8 mouse cellular contexts compared by ENCODE assay signal in the genomic region with DNA sequence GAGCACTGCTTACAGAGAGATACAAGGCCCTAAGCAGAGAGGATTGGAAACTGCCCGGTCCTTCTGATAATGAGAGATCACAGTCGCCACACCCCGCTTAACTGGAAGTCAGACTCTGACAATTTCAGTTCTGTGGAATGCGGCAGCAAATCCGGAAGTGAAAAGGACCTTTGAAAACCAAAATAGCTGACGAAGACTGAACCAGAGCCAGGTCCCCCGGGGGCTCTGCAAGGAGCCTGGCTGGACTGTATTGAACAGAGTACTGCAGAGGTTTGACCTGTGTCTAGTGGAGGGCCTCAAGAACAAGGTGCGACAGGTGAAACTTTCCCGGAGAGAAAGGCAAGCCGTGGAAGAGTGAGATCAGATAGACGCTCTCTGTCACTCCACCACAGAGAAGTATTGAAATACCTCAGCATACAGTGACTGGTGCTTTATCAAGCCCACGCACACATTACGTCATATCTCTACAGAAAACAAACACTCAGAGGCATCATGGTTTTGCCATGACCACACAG. TPM values are rescaled to one million over a fixed set of nuclear protein-coding genes. Genes with fewer than 3 reads are reported as not detected.
A peak's percentile ranks its signal among the peaks of the same experiment; 100 is the strongest.
DNase-seq lines count a peak whose midpoint lies in the region; ATAC-seq and TF ChIP-seq lines count a peak whose summit lies in the region.

No protein-coding gene starts in this region.

- no peaks in the 10 kb centered on the region for H3K27me3 ChIP-seq in heart, postnatal 0 days (ENCODE audit: control insufficient read depth, insufficient read depth, low read length)
- 0 out of 2 replicates have a peak, but pooled peaks cover 3% of the 10 kb centered on the region for H3K27me3 ChIP-seq in liver, embryonic 13.5 days
- H3K27me3 ChIP-seq in stomach, postnatal 0 days (ENCODE audit: control insufficient read depth, insufficient read depth, low read length) = no peaks in the 10 kb centered on the region
- no peaks in the 10 kb centered on the region for H3K27me3 ChIP-seq in forebrain, embryonic 13.5 days

- no peaks in the 10 kb centered on the region for H3K36me3 ChIP-seq in heart, postnatal 0 days (replicated peaks; ENCODE audit: control insufficient read depth, insufficient read depth, low read length)
- no peaks in the 10 kb centered on the region for H3K36me3 ChIP-seq in liver, embryonic 13.5 days
- H3K36me3 ChIP-seq in stomach, postnatal 0 days (ENCODE audit: control insufficient read depth, insufficient read depth, low read length) = no peaks in the 10 kb centered on the region
- H3K36me3 ChIP-seq in forebrain, embryonic 13.5 days (ENCODE audit: poor library complexity, severe bottlenecking) = no peaks in the 10 kb centered on the region

- no peak for TF ChIP-seq POLR2A in lung, adult 2 months (IDR thresholded peaks at IDR 0.05; ENCODE audit: borderline replicate concordance, extremely low read depth, low read depth, low read length)

- H3K27ac ChIP-seq in heart, postnatal 0 days (ENCODE audit: low read depth) = no peak overlapping the region
- H3K27ac ChIP-seq in liver, embryonic 13.5 days = no peak overlapping the region
- H3K27ac ChIP-seq in stomach, postnatal 0 days (replicated peaks) = 0 out of 2 replicates have a peak overlapping the region, but pooled peaks have one; percentile 65
- no peak overlapping the region for H3K27ac ChIP-seq in forebrain, embryonic 13.5 days

- no peak overlapping the region for H3K4me3 ChIP-seq in lung, adult 2 months (replicated peaks; ENCODE audit: extremely low read depth, low read depth, low read length)
- no peak overlapping the region for H3K4me3 ChIP-seq in heart, postnatal 0 days (ENCODE audit: low read depth, low read length)
- no peak overlapping the region for H3K4me3 ChIP-seq in liver, embryonic 13.5 days (replicated peaks)
- no peak overlapping the region for H3K4me3 ChIP-seq in stomach, postnatal 0 days (ENCODE audit: low read depth, low read length)
- H3K4me3 ChIP-seq in forebrain, embryonic 13.5 days = no peak overlapping the region

- H3K9ac ChIP-seq in heart, postnatal 0 days (replicated peaks; ENCODE audit: low read depth, low read length) = no peak overlapping the region
- 0 out of 2 replicates have a peak overlapping the region, but pooled peaks have one; percentile 13 for H3K9ac ChIP-seq in liver, embryonic 13.5 days
- H3K9ac ChIP-seq in stomach, postnatal 0 days (ENCODE audit: low read length) = 0 out of 2 replicates have a peak overlapping the region, but pooled peaks have one; percentile 41
- no peak overlapping the region for H3K9ac ChIP-seq in forebrain, embryonic 13.5 days

- H3K4me2 ChIP-seq in heart, postnatal 0 days (ENCODE audit: low read depth, low read length) = peak overlapping the region; percentile 42
- H3K4me2 ChIP-seq in liver, embryonic 13.5 days = no peak overlapping the region
- peak overlapping the region; percentile 27; the same call in 1 of the 2 replicates for H3K4me2 ChIP-seq in stomach, postnatal 0 days (replicated peaks; ENCODE audit: low read depth)
- H3K4me2 ChIP-seq in forebrain, embryonic 13.5 days = no peak overlapping the region

- H3K9me3 ChIP-seq in heart, postnatal 0 days (replicated peaks; ENCODE audit: control insufficient read depth, low read length) = no peaks in the 10 kb centered on the region
- no peaks in the 10 kb centered on the region for H3K9me3 ChIP-seq in liver, embryonic 13.5 days (replicated peaks)
- no peaks in the 10 kb centered on the region for H3K9me3 ChIP-seq in stomach, postnatal 0 days (ENCODE audit: control insufficient read depth, low read length)
- H3K9me3 ChIP-seq in forebrain, embryonic 13.5 days (replicated peaks) = no peaks in the 10 kb centered on the region

- peak; percentile 33 for DNase-seq in lung, adult 2 months
- no peak for DNase-seq in lung, postnatal 25 days (ENCODE audit: low spot score)
- DNase-seq in heart, postnatal 0 days (ENCODE audit: low spot score) = no peak
- DNase-seq in liver, embryonic 13.5 days = no peak
- DNase-seq in stomach, postnatal 0 days (ENCODE audit: low spot score) = peak; percentile 36
- DNase-seq in right cerebral cortex, adult 2 months (ENCODE audit: low spot score in 2 of 2) = no peak
- DNase-seq in cerebellum, adult 9-10 months = no peak

- 0 out of 2 replicates have a peak, but pooled peaks have one; percentile 9 for ATAC-seq in heart, postnatal 0 days (ENCODE audit: insufficient read depth, low read depth)
- ATAC-seq in liver, embryonic 13.5 days (ENCODE audit: low read depth) = 0 out of 2 replicates have a peak, but pooled peaks have one; percentile 43
- peak; percentile 83 for ATAC-seq in stomach, postnatal 0 days (ENCODE audit: low FRiP score, low TSS enrichment)
- ATAC-seq in forebrain, embryonic 13.5 days = no peak

- H3K4me1 ChIP-seq in lung, adult 2 months (ENCODE audit: control insufficient read depth, insufficient read depth, low read length) = no peaks in the 10 kb centered on the region
- H3K4me1 ChIP-seq in heart, postnatal 0 days (ENCODE audit: control insufficient read depth, insufficient read depth) = peaks cover 31% of the 10 kb centered on the region
- H3K4me1 ChIP-seq in liver, embryonic 13.5 days (replicated peaks) = peaks cover 21% of the 10 kb centered on the region
- no peaks in the 10 kb centered on the region for H3K4me1 ChIP-seq in stomach, postnatal 0 days (replicated peaks; ENCODE audit: control insufficient read depth, insufficient read depth)
- no peaks in the 10 kb centered on the region for H3K4me1 ChIP-seq in forebrain, embryonic 13.5 days

- WGBS in lung, adult 2 months = 33% methylated on average over 13 of the region's 13 CpGs
- 13% methylated on average over 13 of the region's 13 CpGs for WGBS in heart, postnatal 0 days
- 15% methylated on average over 13 of the region's 13 CpGs for WGBS in liver, embryonic 13.5 days (ENCODE audit: insufficient replicate concordance)
- WGBS in stomach, postnatal 0 days = 30% methylated on average over 13 of the region's 13 CpGs
- WGBS in forebrain, embryonic 13.5 days = 62% methylated on average over 13 of the region's 13 CpGs

- TF ChIP-seq EP300 in heart, postnatal 0 days (IDR thresholded peaks at IDR 0.05; ENCODE audit: low read depth) = no peak
- TF ChIP-seq EP300 in stomach, postnatal 0 days (optimal IDR thresholded peaks at IDR 0.05) = no peak

- no peak for TF ChIP-seq CTCF in lung, adult 2 months (IDR thresholded peaks at IDR 0.05; ENCODE audit: insufficient read depth, low read length)
- no peak for TF ChIP-seq CTCF in heart, postnatal 0 days (IDR thresholded peaks at IDR 0.05; ENCODE audit: low read depth)
- TF ChIP-seq CTCF in stomach, postnatal 0 days (IDR thresholded peaks at IDR 0.05; ENCODE audit: low read depth) = no peak

RNA-seq across cellular contexts. Expression of a gene that starts 9.6 kb away (rescaled TPM):
- polyA plus RNA-seq in lung, adult 2 months (2012; rRNA removed) = 16.7 and 17.8 TPM in 2 replicates
- total RNA-seq in heart, postnatal 0 days (2014; rRNA removed; ENCODE audit: low replicate concordance) = 14.2 and 15.3 TPM in 2 replicates
- polyA plus RNA-seq in heart, postnatal 0 days (2015; fragmentation: Nextera tagmentation; extraction: Ambion mirVana) = 7.8 and 8.1 TPM in 2 replicates
- polyA plus RNA-seq in liver, embryonic 13.5 days (2015; fragmentation: Nextera tagmentation; extraction: Ambion mirVana) = 3.5 and 4.0 TPM in 2 replicates
- 11.8 and 13.6 TPM in 2 replicates for polyA plus RNA-seq in stomach, postnatal 0 days (2015; fragmentation: Nextera tagmentation; extraction: Ambion mirVana)
- 10.6 and 11.8 TPM in 2 replicates for polyA plus RNA-seq in forebrain, embryonic 13.5 days (2015; fragmentation: Nextera tagmentation; extraction: Ambion mirVana)

Comparison
In these comparisons a context has a peak if more than half of its experiments do, and no peak if none do; other contexts are left out.
1. DNase-seq: peak in lung, adult 2 months (single experiment) and stomach, postnatal 0 days (single experiment); none in lung, postnatal 25 days (single experiment), heart, postnatal 0 days (single experiment), liver, embryonic 13.5 days (single experiment), right cerebral cortex, adult 2 months (0 of 2) and cerebellum, adult 9-10 months (single experiment).
2. H3K4me2 ChIP-seq: peak in heart, postnatal 0 days (single experiment) and stomach, postnatal 0 days (single experiment); none in liver, embryonic 13.5 days (single experiment) and forebrain, embryonic 13.5 days (single experiment).
3. H3K9ac ChIP-seq: peak in liver, embryonic 13.5 days (single experiment) and stomach, postnatal 0 days (single experiment); none in heart, postnatal 0 days (single experiment) and forebrain, embryonic 13.5 days (single experiment).